Mouse (Mus musculus): ENCODE data around the gene Coq9.
"Not testable (repeated sequence)": the region's sequence is repeated elsewhere in the genome, so short reads cannot be mapped to it uniquely, and the experiment has no call there.

Gene Coq9

GRCm38 (mm10) chr8:94821381-94821780 lies 16.7 kb upstream of the Coq9 start:
- DNase-seq (ENCODE audit: low spot score) = no peak

GRCm38 (mm10) chr8:94822637-94823560 lies 15.2 kb upstream of the Coq9 start:
- no peak for DNase-seq (ENCODE audit: low spot score)

GRCm38 (mm10) chr8:94825170-94825569 lies 13.0 kb upstream of the Coq9 start:
- no peak for DNase-seq (ENCODE audit: low spot score)

- no peak for DNase-seq (ENCODE audit: low spot score)
These were observed 11.9 kb upstream of the Coq9 start for GRCm38 (mm10) chr8:94826210-94826609.

- DNase-seq (ENCODE audit: low spot score) = no peak
These were observed 9.8 kb upstream of the Coq9 start for GRCm38 (mm10) chr8:94828284-94828683.

GRCm38 (mm10) chr8:94833901-94834405 lies 4.2 kb upstream of the Coq9 start:
- not testable (repeated sequence) for DNase-seq (ENCODE audit: low spot score)

- DNase-seq (ENCODE audit: low spot score) = not testable (repeated sequence)
These were observed 2.4 kb upstream of the Coq9 start for GRCm38 (mm10) chr8:94835751-94836150.

- DNase-seq (ENCODE audit: low spot score) = no peak
These were observed 1.5 kb upstream of the Coq9 start for GRCm38 (mm10) chr8:94836456-94837240.

- DNase-seq (ENCODE audit: low spot score) = no peak
These were observed 479 bp downstream of the Coq9 start for GRCm38 (mm10) chr8:94838600-94838999.

- no peak for DNase-seq (ENCODE audit: low spot score)
These were observed 3.1 kb downstream of the Coq9 start for GRCm38 (mm10) chr8:94841183-94841582.

GRCm38 (mm10) chr8:94850049-94850448 lies 11.9 kb downstream of the Coq9 start:
- no peak for DNase-seq (ENCODE audit: low spot score)

- DNase-seq (ENCODE audit: low spot score) = not testable (repeated sequence)
These were observed 16.6 kb downstream of the Coq9 start for GRCm38 (mm10) chr8:94854761-94855160.

GRCm38 (mm10) chr8:94857011-94857345 lies 18.9 kb downstream of the Coq9 start:
- DNase-seq (ENCODE audit: low spot score) = no peak

- DNase-seq (ENCODE audit: low spot score) = peak; percentile 67
These were observed 19.4 kb downstream of the Coq9 start, which contains the start of gene Polr2c for GRCm38 (mm10) chr8:94857346-94858173. TSS of gene Polr2c (plus strand) at chr8:94857450.

- DNase-seq (ENCODE audit: low spot score) = no peak
These were observed 23.3 kb downstream of the Coq9 start for GRCm38 (mm10) chr8:94861352-94861910.

GRCm38 (mm10) chr8:94862487-94863220 lies 24.5 kb downstream of the Coq9 start:
- DNase-seq (ENCODE audit: low spot score) = no peak

GRCm38 (mm10) chr8:94863897-94864673 lies 26.0 kb downstream of the Coq9 start:
- DNase-seq (ENCODE audit: low spot score) = no peak

- DNase-seq (ENCODE audit: low spot score) = no peak
These were observed 27.2 kb downstream of the Coq9 start for GRCm38 (mm10) chr8:94865292-94865691.

GRCm38 (mm10) chr8:94866921-94867320 lies 28.8 kb downstream of the Coq9 start:
- DNase-seq (ENCODE audit: low spot score) = no peak

- no peak for DNase-seq (ENCODE audit: low spot score)
These were observed 31.0 kb downstream of the Coq9 start for GRCm38 (mm10) chr8:94869146-94869545.
